Mouse (Mus musculus) cortical plate, adult 2 months (tissue): Measurements from ENCODE around the gene Mest.

Source experiments
- CTCF ChIP-seq: fragments of 200-500 bp; IDR thresholded peaks from 2 replicates; pipeline ENCODE4 v1.5.1; 2011; ENCODE audit warnings: mild to moderate bottlenecking, control low read depth, low read length; ENCODE audit not compliant: insufficient read depth; ENCODE audit errors: extremely low read depth
- POLR2A ChIP-seq: fragments of 200-500 bp; IDR thresholded peaks from 2 replicates; pipeline ENCODE4 v1.6.1; 2011; ENCODE audit warnings: mild to moderate bottlenecking, low read length, control low read depth; ENCODE audit not compliant: insufficient read depth; ENCODE audit errors: extremely low read depth

DNA sequence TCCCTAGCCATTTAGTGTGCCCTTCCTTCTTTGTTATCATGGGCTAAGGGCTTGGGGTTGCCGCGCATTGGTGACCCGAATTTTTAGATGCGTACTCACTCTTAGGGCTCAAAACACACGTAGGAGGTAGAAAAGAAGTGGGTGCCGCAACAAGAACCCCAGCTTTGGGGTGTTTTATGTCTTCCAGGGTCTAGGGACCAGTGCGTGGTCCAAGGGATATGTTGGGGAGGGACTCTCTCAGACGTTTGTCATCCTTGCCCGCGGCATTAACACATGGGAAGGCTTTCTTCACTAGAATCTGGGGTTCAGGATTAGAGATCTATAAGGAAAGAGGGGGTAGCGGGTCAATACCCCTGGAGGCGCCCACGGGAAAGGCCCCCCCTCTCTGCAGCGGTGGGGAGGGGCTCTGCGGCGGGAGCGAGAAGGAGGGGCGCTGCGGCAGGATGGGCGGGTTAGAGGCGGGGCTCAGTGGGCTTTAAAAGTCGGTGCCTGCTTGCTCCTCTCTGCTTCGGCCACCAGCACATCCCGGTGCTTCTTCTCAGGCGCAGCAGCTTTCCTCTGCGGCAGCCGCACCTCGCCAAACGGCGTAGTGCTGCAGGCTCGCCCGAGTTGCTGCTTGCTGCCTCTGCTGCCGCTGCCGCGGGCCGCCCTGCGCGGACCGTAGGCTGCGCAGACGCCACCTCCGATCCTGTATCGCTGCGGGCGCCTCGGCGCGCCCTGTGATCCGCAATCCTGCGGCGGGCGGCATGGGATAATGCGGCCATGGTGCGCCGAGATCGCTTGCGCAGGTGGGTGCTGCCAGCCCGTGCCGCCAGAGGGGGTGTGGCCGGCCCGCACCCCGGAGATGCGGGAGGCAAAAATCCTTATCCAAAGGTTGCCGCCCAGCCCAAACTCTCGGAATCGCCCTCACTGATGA lies 14.5 kb downstream of the Mest start:
- TF ChIP-seq CTCF (no peak), POLR2A (peak; percentile 98)
